Mouse (Mus musculus) forebrain, postnatal 0 days (tissue): Measurements from ENCODE around the gene Camk2n1. TPM values are rescaled to one million over a fixed set of nuclear protein-coding genes. Genes with fewer than 3 reads are reported as not detected.

ENCODE experiments used
- ATAC-seq: fragments of 200-750 bp; cut with Nextera tagmentation; 2 replicates; pipeline ENCODE4 v1.8.0; 2017; ENCODE audit warnings: mild to moderate bottlenecking, moderate library complexity
- DNase-seq: peaks from one replicate; pipeline ENCODE4 v3.0.0-alpha.2; 2015
- H3K27ac ChIP-seq: fragments of 300-500 bp; sonication (generic); 2 replicates; pipeline ENCODE4 v1.5.1; 2014; ENCODE audit warnings: low read depth, mild to moderate bottlenecking, antibody characterized with exemption, low read length, moderate library complexity, mixed read lengths
- H3K27me3 ChIP-seq: fragments of 300-500 bp; sonication (generic); 2 replicates; pipeline ENCODE4 v1.6.1; 2014; ENCODE audit warnings: mild to moderate bottlenecking, low read length, mixed read lengths; ENCODE audit not compliant: insufficient read depth
- H3K36me3 ChIP-seq: fragments of 300-500 bp; sonication (generic); 2 replicates; pipeline ENCODE4 v1.6.1; 2014; ENCODE audit warnings: mild to moderate bottlenecking, moderate library complexity; ENCODE audit not compliant: insufficient read depth
- H3K4me1 ChIP-seq: fragments of 300-500 bp; sonication (generic); 2 replicates; pipeline ENCODE4 v1.6.1; 2014; ENCODE audit warnings: antibody characterized with exemption; ENCODE audit not compliant: insufficient read depth
- H3K4me2 ChIP-seq: fragments of 300-500 bp; sonication (generic); 2 replicates; pipeline ENCODE4 v1.6.1; 2014; ENCODE audit warnings: low read depth, mild to moderate bottlenecking, moderate library complexity
- H3K4me3 ChIP-seq: fragments of 300-500 bp; sonication (generic); 2 replicates; pipeline ENCODE4 v1.5.1; 2014; ENCODE audit warnings: low read depth, low read length, mixed read lengths
- H3K9ac ChIP-seq: fragments of 300-500 bp; sonication (generic); 2 replicates; pipeline ENCODE4 v1.6.1; 2014; ENCODE audit warnings: mild to moderate bottlenecking
- H3K9me3 ChIP-seq: fragments of 300-500 bp; sonication (generic); 2 replicates; pipeline ENCODE4 v1.6.1; 2016; ENCODE audit warnings: low read length
- CTCF ChIP-seq: sonication (generic); IDR thresholded peaks from 2 replicates; pipeline ENCODE4 v1.5.1; 2016; ENCODE audit warnings: antibody characterized with exemption, control low read depth, low read depth
- WGBS: fragments of 180-500 bp; shearing (Covaris S2); extraction: QIAGEN DNeasy Blood & Tissue Kit; methylation state at CpG from one replicate; pipeline ENCODE4 v1.1.7; 2014; 5-methylcytosine and 5-hydroxymethylcytosine counted together
- polyA plus RNA-seq: library from polyadenylated mRNA; unstranded; fragments of >200 nt; fragmentation: Nextera tagmentation; extraction: Ambion mirVana; gene quantifications from 2 replicates; pipeline ENCODE4 v1.2.1, GENCODE M21; 2015
- total RNA-seq: library from RNA; depleted of rRNA; stranded (reverse); fragments of >200 nt; gene quantifications from 2 replicates; pipeline ENCODE4 v1.2.3, GENCODE M21; 2014

Gene Camk2n1
- total and polyA plus RNA-seq, 2 experiments from 2014 or later: 21.4 to 45.9 TPM

DNA sequence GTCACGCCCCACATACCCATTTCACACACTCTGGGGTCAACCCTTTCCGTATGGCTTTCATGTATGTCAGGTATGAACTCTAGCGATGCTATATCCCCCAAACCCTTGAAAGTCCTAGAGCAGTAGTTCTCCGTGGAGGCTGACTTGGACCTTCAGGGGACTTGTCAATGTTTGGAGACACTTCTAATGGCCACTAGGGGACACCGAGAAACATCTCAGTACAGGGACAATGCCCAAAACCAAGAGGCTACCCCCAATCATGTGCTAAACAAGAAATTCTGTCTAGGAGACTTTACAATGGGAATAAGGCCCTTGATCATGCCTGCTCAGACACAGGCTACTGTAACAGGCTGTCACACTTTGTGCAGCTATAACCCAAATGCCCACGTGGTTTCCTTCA, 12.6 kb downstream of the Camk2n1 start:
- TF ChIP-seq CTCF: peak; percentile 43
- no peak overlapping the region for H3K4me2 ChIP-seq
- 76% methylated on average over 6 of the region's 6 CpGs for WGBS
- ATAC-seq: no peak
- peaks cover 26% of the 10 kb centered on the region for H3K4me1 ChIP-seq
- H3K9me3 ChIP-seq: no peaks in the 10 kb centered on the region
- H3K36me3 ChIP-seq: no peaks in the 10 kb centered on the region
- no peaks in the 10 kb centered on the region for H3K27me3 ChIP-seq
- H3K4me3 ChIP-seq: no peak overlapping the region
- DNase-seq: no peak
- no peak overlapping the region for H3K27ac ChIP-seq
- H3K9ac ChIP-seq: no peak overlapping the region

GRCm38 (mm10) chr4:138467451-138467850, 13.3 kb downstream of the Camk2n1 start:
- H3K27ac ChIP-seq: no peak overlapping the region
- TF ChIP-seq CTCF: no peak
- H3K9ac ChIP-seq: no peak overlapping the region
- DNase-seq (no peak), ATAC-seq (no peak)
- WGBS: 94% methylated on average over 5 of the region's 5 CpGs
- no peaks in the 10 kb centered on the region for H3K27me3 ChIP-seq
- no peak overlapping the region for H3K4me2 ChIP-seq
- no peaks in the 10 kb centered on the region for H3K36me3 ChIP-seq
- H3K4me1 ChIP-seq: peaks cover 25% of the 10 kb centered on the region
- no peaks in the 10 kb centered on the region for H3K9me3 ChIP-seq
- no peak overlapping the region for H3K4me3 ChIP-seq

DNA sequence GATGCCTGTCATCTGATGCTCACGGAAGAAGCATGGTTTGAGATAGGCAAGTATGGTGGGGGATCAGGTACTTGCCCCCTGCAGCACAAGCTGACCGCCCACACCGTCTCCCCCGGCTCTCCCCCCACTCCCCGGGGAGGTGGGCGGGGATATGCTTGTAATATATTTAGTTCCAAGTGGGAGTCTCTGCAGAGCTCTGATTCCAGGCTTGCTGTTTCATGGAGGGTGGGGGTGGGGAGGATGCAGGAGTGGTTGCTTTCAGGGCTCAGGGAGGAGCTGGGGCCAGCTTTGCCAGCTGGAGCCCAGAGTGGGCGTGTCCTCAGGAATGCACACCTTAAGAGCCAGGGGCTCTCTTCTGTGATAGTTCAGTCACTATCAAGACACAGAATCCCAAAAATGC, 15.0 kb downstream of the Camk2n1 start:
- TF ChIP-seq CTCF: no peak
- no peak overlapping the region for H3K4me2 ChIP-seq
- no peaks in the 10 kb centered on the region for H3K27me3 ChIP-seq
- H3K4me1 ChIP-seq: peaks cover 10% of the 10 kb centered on the region; the same call in 1 of the 2 replicates
- H3K4me3 ChIP-seq: no peak overlapping the region
- H3K9me3 ChIP-seq: no peaks in the 10 kb centered on the region
- H3K27ac ChIP-seq: no peak overlapping the region
- no peak for DNase-seq
- H3K36me3 ChIP-seq: no peaks in the 10 kb centered on the region
- WGBS: 17% methylated on average over 7 of the region's 7 CpGs
- H3K9ac ChIP-seq: no peak overlapping the region
- no peak for ATAC-seq

DNA sequence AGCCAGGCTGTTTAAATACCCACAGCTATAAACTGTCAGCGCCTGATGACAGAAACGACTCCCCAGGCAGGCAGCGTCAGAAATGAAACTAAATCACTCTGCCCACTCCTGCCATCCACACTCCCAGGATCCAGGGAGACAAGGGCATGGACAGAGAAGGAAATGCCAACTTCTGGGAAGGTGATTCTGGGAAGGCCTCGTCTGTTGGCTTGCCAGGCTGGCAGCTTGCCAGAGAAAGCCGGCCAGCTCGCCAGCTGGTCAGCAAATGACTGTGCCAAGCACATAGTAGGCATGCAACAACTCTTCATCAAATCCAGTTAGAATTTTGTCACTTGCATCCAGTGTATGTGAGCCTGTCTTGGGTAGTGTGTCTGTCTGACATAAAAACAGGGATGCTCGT, 17.1 kb downstream of the Camk2n1 start:
- no peaks in the 10 kb centered on the region for H3K9me3 ChIP-seq
- ATAC-seq: no peak
- H3K27me3 ChIP-seq: no peaks in the 10 kb centered on the region
- H3K36me3 ChIP-seq: no peaks in the 10 kb centered on the region
- no peak overlapping the region for H3K9ac ChIP-seq
- H3K27ac ChIP-seq: no peak overlapping the region
- no peak for TF ChIP-seq CTCF
- H3K4me3 ChIP-seq: no peak overlapping the region
- H3K4me1 ChIP-seq: 0 out of 2 replicates have a peak, but pooled peaks cover 4% of the 10 kb centered on the region
- no peak overlapping the region for H3K4me2 ChIP-seq
- 43% methylated on average over 7 of the region's 7 CpGs for WGBS
- no peak for DNase-seq

GRCm38 (mm10) chr4:138479595-138479994, 25.5 kb downstream of the Camk2n1 start:
- no peaks in the 10 kb centered on the region for H3K4me1 ChIP-seq
- ATAC-seq (no peak), DNase-seq (no peak)
- no peaks in the 10 kb centered on the region for H3K27me3 ChIP-seq
- H3K4me2 ChIP-seq: no peak overlapping the region
- H3K36me3 ChIP-seq: no peaks in the 10 kb centered on the region
- no peak for TF ChIP-seq CTCF
- 77% methylated on average over 7 of the region's 7 CpGs for WGBS
- H3K27ac ChIP-seq: no peak overlapping the region
- no peak overlapping the region for H3K4me3 ChIP-seq
- no peaks in the 10 kb centered on the region for H3K9me3 ChIP-seq
- no peak overlapping the region for H3K9ac ChIP-seq

DNA sequence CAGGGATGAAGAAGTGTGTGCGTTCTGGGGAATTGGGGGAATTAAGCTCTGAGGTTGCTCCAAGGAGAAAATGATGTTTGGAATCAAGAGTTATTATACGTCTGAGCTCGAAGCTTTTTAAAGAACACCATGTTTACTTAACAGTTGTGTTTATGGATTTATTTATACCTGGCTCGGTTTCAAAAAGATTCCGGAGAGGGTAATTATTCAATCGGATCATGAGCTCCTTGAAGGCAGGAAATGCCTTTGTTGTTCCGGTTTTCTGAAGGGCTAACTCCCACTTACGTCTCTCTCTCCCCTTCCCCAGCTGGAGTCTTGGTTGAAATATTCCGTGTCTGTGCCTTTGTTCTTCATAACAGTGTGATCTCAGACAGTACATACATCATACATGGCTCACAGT, 26.8 kb downstream of the Camk2n1 start:
- no peak overlapping the region for H3K4me2 ChIP-seq
- no peak overlapping the region for H3K27ac ChIP-seq
- H3K36me3 ChIP-seq: no peaks in the 10 kb centered on the region
- no peaks in the 10 kb centered on the region for H3K9me3 ChIP-seq
- no peak overlapping the region for H3K9ac ChIP-seq
- no peaks in the 10 kb centered on the region for H3K27me3 ChIP-seq
- no peak for DNase-seq
- ATAC-seq: no peak
- TF ChIP-seq CTCF: no peak
- no peaks in the 10 kb centered on the region for H3K4me1 ChIP-seq
- WGBS: 47% methylated on average over 9 of the region's 9 CpGs
- no peak overlapping the region for H3K4me3 ChIP-seq

GRCm38 (mm10) chr4:138482721-138483120, 28.6 kb downstream of the Camk2n1 start:
- no peaks in the 10 kb centered on the region for H3K4me1 ChIP-seq
- 71% methylated on average over 8 of the region's 8 CpGs for WGBS
- no peak overlapping the region for H3K4me2 ChIP-seq
- H3K27me3 ChIP-seq: no peaks in the 10 kb centered on the region
- no peak for DNase-seq
- no peaks in the 10 kb centered on the region for H3K9me3 ChIP-seq
- no peak overlapping the region for H3K4me3 ChIP-seq
- H3K9ac ChIP-seq: no peak overlapping the region
- no peak for TF ChIP-seq CTCF
- H3K27ac ChIP-seq: no peak overlapping the region
- ATAC-seq: no peak
- H3K36me3 ChIP-seq: no peaks in the 10 kb centered on the region

DNA sequence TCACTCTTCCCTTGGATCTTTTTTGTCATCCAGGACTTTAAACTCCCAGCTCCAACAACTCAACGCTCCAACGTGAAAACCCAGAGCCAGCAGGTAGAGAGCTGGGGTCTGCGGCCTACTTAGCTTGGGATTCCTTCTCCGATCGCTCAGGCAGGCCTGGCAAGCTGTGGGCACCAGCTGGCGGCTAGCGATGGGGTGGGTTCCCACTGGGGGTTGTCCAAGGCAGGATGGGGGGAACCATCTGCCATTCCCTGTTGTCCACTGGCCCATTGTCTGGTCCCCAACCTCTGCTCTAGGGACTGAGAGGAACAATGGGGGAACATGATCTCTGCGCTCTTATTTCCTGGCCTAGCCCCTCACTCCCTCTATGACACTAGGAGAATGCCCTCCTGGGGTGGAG, 34.1 kb downstream of the Camk2n1 start:
- H3K36me3 ChIP-seq: no peaks in the 10 kb centered on the region
- no peaks in the 10 kb centered on the region for H3K9me3 ChIP-seq
- DNase-seq (no peak), ATAC-seq (no peak)
- no peak overlapping the region for H3K4me3 ChIP-seq
- no peak for TF ChIP-seq CTCF
- no peak overlapping the region for H3K4me2 ChIP-seq
- H3K27me3 ChIP-seq: no peaks in the 10 kb centered on the region
- WGBS: 35% methylated on average over 8 of the region's 8 CpGs
- 0 out of 2 replicates have a peak, but pooled peaks cover 5% of the 10 kb centered on the region for H3K4me1 ChIP-seq
- no peak overlapping the region for H3K27ac ChIP-seq
- H3K9ac ChIP-seq: no peak overlapping the region
